Mouse (Mus musculus): ENCODE results near the gene Poc1a.
A peak's percentile ranks its signal among the peaks of the same experiment; 100 is the strongest.

Gene Poc1a

DNA sequence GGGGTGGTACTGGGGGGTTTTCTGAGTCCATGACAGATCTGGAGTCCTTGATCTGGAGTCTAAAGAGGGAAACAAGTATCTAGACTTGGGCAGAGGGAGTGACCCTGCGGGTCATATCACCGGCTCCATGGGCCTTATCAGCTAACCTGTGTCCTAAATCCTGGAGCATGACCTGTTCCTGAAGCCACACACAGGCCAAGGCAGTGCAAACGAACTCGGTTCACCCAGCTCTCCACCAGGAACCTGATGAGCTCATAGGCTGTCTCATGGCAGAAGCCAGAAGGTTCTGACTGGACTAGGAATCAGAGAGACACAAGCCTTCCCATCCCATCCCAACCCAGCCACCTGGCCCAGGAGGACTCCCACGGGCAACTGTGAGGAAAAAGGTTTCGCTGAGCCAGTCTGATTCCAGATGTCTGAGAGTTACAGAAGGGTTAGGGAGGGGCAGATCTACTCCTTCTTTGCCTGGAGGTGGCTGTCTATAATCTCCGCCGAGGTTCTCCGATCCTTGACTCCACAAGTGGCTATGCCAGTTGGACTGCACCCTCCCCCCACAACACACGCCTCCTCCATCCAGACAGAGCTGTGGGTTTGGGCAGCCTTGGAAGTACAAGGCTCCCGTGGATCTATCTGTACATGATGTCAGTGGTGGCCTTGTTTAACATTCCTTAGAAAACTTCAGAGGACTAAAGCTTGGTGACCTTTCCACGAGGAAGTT, 15.3 kb upstream of the Poc1a start:
- no peak for DNase-seq

DNA sequence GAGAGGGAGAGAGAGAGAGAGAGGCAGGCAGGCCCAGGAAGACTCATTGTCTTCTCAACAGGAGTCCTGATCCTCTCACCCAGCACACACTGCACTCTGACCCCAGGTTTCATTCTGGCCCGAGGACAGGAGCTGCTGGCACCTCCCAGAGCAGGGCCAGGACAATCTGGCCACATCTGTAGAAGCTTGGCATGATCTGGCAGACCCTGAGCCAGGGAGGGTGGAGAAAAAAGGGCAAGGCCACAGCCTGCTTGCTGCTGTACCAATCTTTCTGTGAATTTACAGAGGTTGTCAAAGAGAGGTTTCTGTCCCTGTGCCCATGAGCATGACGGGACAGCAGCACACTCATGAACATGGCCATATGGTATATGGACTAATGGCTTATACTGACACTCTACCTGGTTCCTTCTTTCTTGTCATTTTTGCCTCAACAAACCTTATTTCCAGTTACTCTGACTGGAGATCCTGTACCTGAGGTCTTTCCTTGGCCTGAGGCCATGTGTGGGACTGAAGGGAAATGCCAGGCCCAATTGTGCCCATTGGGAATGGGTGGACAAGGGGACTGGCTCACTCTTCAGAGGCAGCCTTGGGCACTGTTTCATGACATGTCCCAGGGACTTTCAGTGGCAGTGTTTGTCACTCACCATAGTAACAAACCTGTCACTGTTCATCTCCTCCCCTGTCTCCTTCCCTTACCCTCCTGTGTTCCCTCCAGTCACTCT, 13.8 kb upstream of the Poc1a start:
- peak; percentile 38 for DNase-seq

DNA sequence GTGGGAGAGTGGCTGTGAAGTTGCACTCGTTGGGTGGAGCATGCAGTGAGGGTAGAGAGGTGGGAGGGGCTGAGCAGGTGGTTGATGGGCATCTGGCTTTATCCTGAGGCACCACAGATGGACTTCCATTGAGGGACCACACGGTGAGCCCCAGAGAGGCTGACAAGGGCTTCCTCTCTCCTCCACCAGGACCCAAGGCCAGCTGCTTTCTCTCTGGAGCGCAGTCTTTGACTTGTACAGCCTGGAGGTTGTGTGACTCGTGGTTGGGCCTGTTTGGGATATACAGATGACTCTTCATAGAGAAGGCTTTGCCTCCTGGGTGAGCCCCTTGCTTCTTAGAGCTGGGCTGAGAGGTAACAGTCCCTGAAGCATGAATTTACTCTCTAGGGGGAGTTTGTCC, 12.4 kb upstream of the Poc1a start:
- no peak for DNase-seq

DNA sequence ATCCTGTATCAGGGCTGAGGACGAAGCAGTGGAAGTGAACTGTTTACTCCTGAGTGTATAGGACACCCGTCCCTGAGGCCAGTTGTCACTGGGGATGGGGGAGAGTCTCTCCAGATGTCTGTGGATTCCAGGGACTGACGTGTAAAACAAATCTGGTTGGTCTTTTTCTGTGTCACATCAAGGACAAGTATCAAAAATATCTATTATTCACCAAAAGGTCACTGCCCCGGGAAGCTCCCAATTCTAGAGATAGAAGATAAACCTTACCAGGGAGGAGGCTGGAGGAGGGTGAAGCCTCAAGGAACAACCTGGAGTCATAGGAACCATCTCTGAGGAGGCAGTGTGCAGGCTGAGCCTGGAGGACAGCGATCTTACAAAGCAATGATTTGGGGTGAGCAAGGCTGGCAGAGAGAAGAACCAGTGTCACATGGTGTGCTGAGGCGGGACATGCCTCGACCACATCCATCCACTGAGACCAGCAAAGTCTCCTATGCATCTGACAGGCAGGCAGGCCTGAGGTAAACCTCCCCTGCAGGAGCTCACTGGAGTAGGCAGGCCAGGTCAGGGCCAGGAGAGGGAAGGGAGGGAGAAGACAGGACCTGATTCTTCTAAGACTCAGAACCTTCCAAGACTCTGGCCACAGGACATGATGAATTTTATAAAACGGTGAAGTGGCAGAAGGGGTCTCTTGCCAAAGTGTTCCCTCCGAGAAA, 11.6 kb upstream of the Poc1a start:
- no peak for DNase-seq

DNA sequence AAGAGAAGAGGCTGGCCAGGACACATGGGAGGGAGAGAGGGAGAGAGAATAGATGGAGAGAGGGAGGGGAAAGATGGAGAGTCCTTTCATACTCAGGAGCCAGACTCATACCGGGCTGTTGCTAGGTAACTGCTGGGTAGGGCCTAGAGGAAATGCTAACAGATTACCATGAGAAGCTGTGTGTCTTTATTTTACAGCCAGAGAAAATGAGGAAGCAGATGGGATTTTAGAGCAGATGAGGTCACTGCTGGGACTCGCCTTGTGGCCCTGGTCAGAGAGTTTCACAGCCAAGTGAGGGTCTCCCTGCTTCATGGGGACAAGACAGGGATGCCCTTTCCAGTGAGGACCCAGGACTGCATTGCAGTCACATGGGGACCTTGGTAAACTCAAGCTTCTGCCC, 11.0 kb upstream of the Poc1a start:
- DNase-seq: no peak

DNA sequence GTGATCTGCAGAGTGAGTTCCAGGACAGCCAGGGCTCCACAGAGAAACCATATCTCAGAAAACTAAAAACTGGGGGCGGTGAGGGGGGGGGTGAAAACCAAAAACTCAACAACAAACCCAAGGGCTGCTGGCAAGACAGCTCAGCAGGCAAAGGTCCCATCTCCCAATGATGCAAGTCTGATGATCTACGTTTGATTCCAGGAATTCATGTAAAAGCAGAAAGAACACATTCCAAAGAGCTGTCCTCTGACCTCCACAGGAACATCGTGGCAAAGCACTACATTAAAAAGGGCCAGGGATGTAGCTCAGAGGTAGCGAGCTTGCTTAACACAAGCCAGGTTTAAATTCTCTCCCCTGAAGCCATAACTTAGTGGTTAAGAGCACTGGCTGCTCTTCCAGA, 10.2 kb upstream of the Poc1a start:
- DNase-seq: peak; percentile 39

DNA sequence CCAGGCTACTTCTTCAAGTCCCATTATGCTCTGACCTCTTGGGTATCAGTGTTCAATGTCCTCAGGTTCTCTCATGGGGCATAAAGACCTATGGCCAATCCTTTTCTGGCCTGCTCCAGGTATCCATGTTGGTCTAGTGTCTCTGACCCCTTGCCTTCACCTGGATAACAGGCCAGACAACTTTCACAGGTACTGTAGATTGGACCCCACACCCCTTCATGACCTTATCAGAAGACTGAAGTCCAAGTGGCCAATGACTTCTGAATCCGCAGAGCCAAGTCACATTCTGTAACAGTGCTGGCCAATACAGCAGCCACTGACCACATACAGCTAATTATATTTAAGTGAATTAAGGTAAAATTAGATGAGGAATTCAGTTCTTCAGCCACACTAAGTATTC, 8.6 kb upstream of the Poc1a start:
- DNase-seq: no peak

DNA sequence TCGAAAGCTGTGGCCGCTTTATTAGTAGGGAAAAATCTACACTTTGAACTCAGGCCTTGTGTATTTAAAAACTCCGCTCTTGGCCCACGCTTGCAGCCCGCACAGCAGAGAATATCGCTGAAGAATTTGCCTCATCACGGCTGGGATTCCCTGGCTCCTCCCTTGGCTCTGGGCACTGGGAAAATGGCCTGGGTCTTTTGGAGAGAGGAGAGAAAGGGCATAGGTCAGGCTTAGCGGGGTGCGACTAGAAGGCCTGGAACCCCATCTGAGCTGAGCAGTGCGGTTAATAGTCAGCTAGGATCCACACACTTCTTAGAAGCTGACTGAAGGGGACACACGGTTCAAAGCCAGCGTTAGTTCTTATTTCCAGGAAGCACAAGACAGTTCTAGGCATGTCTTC, 7.6 kb upstream of the Poc1a start:
- DNase-seq: peak; percentile 17

DNA sequence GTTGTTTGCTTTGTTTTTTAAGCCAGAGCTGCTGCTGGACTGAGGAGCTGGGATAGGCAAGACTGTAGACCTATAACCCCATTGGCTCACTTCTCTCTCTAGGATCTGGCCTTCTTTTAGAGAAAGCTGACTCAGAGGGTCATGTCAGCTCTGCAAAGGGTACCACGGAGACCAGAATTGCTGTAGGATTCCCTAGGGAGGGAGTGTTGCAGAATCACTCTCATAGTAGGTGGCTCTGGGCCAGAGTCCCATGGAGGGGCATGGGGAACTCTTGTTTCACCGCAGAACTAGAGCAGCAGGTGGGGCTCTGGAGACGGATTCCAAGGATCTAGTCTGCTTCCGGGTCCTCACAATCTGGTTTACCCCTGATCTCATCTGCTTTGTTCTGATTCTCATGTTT, 7.1 kb upstream of the Poc1a start:
- DNase-seq: peak; percentile 31

DNA sequence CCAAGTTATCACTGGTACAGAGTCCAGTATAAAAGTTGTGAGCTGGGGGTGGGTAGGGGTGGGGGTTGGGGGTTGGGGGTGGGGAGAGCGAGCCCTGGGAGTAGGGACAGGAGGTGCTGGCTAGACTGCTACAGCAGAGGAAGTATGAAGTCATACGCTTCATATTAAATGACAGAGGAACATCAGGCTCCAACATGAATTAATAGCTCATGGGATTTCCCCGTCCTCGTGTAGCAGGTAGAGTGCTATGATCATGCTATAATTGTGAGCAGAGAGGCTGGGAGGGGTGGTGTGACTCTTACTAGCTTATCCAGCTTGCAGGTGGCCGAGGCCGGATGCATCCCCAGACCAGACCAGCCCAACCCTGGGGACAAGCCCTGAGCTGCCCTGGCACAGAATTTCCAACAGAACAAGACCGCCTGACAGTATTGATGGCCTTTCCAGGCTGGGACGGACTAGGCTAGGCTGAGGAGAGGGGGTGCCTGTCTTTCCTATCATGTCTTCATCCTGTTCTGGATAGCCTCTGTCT, 6.1 kb upstream of the Poc1a start:
- DNase-seq: no peak

DNA sequence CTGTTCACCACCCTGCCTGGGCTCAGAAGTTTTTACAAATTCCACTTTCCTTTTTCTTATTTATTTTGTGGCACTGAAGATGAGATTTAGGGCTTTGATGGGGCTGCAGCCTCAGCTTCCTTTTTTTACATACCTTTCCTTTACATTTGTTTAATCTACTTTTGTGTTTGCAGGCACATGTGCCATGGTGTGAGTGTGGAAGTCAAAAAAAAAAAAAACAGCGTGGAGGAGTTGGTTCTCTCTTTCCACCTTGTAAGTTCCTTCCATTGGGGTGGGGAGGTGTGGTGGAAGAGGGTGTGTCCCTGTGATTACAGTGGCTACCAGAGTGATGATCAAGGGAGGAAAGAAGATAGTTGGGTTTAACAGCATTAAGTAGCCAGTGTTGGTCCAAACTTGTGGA, 5.1 kb upstream of the Poc1a start:
- DNase-seq: no peak

DNA sequence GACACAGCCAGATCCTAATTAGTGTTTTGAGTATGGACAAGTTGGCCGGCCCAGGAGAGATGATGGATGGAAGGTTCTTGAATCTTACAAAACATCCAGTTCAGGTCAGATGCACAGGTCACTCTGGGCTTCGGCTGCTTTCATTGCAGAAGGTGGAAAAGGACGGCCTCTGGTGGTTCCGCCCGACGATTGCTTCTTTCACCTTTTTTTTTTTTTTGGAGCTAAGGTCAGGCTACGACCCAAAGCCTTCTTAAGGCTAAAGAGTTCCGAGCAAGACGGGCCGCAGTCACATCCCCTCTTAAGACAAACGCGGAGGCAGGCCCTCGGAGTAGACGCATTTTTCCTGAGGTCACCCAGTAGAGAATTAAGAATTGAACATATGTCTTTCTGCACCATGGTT, 475 bp upstream of the Poc1a start:
- peak; percentile 76 for DNase-seq

DNA sequence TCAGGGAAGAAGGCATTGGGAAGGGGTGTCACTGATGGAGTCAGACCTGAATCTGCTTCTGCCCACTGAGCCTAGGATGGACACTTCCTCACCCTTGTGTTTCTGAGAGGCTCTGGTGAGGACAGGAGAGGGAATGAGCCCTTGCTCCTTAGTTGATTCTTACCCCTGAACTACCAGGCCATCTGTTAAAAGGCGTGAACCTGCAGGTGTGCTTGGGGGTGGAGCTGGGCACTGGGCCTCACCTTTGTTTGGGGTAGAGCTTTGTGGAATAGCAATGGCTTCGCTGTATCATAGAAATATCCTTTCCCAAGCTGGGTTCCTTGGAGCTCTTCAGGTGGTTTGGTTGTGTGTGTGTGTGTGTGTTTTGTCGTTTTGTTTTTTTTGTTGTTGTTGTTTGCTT, 1.2 kb downstream of the Poc1a start:
- no peak for DNase-seq

DNA sequence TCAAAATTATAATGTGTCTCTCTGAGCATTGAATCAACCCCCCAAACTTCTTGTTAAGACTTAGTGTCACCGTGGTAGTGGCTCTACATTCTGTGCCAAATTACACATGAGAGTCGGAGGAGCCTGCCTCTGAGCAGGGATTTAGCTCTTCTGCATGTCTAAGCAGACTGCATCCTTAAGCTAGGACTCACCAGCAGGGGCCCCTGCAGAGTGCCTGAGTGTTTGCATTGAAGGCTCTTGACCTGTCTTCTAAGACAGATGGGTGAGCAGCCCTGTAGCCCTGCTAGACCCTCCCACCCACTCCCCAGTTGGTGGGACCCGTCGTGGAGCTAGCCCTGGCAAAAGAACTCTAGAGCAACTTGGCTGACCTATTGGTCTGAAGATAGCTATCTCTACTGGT, 6.3 kb downstream of the Poc1a start:
- DNase-seq: no peak

DNA sequence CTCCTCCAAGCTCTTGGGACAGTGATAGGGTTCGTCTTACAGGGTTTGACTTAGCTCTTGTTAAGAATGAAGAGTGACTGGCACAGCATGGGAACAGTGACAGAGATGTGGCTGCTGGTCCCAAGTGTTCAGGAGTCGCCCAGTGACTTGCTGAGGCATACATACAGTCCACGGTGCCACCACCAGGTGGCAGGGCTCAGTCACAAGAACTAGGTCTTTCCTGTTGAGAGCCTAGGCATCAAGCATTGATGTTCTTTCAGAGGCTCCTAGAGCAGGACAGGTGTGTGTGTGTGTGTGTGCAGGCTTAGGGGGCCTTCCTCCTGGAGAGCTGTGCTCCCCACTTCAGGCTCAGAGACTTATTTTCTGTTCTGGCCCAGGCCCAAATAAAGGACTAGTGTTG, 8.0 kb downstream of the Poc1a start:
- DNase-seq: peak; percentile 86

DNA sequence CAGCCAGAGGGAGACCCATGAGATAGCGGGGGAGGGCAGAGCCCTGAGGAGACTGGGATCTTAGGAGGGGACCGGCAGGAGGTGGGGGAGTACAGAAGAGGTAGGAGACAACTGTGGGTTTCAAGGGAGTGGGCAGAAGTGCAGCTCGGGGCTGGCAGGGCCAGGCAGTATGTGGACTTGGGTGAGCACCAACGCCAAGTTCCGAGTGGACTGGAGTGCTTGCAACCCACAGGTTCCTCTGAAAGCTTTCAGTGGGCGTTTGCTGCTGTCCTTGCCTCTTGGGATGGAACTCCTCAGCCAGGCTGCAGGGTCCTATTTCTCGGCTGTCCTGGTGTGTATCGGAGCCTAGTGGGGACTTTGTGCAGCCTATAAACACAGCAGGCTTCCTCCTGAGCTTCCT, 9.0 kb downstream of the Poc1a start:
- DNase-seq: no peak

DNA sequence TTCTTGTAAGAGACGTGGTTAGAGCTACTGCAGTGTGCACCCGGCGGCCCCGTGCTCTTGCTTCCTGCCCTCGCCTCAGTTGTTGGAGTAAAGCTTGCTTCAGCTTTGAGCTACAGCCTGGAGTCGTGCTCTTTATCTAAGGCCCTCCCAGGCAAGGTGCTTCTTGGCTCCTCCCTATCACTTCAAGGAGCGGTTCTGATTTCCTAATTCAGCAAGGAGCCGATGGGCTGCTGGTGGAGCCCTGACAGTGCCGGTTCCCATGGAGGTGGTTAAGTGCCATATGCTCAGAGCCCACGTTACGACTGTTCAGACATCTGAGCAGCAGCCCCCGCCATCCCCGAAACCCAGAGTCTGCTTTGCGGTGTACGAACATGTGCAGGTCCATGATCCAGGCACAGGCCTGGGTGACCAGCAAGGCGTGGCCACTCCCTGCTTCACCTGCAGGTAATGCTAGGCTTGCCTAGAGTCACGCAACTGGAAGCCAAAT, 9.8 kb downstream of the Poc1a start:
- DNase-seq: no peak

DNA sequence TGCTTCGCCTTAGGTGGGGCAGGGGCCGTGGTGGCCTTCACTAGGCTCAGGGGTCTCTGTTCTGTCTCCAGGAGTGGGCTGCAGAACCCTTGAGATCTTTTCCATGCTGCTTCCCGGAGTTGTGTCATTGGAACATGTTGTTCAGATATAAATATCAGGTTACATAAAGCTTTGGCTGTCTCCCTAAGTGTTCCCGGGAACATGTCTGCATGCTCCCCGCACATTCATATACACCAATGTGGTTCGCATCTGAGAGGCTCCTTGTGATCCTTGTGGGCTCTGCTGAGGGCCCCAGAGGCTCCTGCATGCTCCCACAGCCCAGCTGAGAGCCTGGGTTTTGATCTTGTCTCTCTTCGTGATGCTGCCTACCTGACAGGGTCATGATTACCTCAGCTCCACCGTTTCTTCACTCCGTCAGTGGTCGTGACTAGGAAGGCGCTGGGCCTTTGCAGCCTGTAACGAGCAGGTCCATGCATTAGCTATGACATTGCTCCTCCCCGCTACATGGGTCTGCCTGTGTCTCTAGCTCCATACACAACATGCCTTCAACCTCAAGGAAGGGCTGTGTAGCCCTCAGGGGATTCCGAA, 12.8 kb downstream of the Poc1a start:
- no peak for DNase-seq

DNA sequence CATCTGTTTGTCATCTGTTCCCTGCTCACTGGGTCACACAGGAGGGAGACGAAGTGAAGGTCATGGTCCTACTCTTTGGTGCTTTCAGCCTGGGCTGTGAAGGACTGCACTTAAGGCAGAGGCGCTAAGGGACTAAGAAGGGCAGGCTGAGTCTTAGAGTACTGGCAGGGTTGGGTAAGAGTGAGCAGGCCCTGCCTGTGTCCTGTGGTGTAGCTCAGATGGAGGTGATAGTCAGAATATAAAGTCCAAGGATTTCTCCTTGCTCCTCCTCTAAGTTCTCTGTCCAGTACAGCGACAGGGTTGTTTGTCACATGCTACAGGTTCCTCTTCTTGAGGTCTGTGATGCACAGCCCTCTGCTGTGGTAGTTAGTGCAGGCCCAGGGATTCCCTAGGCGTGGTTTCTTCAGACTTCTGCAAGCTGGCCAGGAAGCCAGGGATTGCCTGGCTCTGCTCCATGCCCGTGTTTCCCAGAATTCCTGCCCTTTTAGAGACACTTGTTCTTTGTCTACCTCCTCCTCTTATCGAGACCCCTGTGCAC, 15.8 kb downstream of the Poc1a start:
- DNase-seq: no peak

DNA sequence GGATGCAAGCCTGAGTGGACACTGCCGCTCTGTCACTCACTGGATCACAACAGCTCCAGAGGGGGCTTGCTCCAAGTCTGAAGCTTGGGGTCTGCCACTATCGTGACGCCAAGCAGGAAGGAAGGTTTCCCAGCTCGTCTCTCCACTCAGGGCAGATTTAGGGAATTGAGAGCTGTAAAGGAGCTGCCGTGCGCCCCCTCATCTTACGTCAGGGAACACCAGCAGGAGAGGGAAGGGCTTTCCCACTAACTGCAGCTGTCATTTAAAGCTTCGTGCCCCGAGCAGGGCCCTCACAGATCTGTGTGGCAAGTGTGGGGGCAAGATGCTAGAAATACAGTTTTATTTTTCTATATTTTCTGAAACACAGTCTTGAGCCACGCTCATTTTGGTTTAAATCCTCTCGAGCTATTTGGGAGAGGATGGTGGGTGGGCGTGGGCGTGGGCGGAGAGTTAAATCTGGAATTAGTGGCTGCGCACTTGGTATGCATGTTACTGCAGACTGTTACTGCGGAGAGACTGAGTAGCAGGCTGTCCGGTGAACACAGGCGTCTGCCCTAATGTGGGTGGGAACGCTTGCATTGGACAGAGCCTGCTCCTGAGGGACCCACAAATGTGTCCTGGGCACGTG, 19.4 kb downstream of the Poc1a start:
- no peak for DNase-seq

DNA sequence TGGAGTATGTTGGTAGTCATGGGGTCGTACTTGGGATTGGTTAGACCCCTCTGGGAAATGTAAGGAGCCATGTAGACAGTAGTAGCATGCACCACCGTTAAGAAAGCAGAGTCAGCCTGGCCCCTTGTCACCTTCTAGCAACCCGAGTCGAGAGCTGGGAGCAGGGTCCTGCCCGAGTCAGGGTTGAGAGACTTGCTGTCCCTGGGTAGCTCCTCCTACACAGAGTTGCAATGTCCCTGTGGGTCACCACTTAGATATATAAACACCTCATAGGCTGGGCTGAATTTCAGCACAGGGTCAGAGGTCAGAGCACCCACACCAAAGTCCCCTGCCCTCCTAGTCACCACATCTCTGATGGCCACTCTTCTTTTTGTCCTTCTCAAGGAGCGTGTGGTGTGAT, 20.1 kb downstream of the Poc1a start:
- no peak for DNase-seq

DNA sequence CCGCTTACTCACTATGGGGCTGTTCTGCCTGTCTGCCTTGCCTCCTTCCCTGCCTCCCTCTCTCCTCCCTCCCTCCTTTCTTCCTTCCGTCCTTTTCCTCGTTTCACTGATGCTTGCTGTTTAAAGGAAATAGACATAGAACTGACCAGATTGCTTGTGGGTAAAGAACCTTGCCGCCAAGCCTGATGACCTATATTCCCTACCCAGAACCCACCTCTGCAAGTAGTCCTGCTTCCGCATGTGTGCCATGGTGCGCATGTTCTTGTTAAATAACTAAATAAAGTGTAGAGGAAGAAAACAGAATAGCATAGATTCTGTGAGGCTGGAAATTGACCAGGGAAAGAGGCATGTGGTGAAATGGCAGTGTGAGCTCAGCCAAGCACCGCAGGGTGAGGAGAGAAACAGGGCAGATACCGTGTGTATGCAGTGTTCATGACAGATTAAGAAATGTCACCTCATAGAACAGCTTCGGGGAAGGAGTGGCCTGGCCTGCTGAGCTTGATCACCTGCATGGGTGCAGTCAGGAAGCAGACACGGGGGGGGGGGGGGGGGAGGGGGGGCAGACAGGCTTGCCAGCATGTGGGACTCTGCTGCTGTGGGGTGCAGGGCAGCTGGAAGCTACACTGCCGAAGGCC, 20.7 kb downstream of the Poc1a start:
- DNase-seq: no peak

Data from kidney, postnatal 14 days (tissue).